Mouse (Mus musculus): ENCODE data around the gene Hnrnpul1. TPM values are rescaled to one million over a fixed set of nuclear protein-coding genes. Genes with fewer than 3 reads are reported as not detected.
A peak's percentile ranks its signal among the peaks of the same experiment; 100 is the strongest.
"Not testable (repeated sequence)": the region's sequence is repeated elsewhere in the genome, so short reads cannot be mapped to it uniquely, and the experiment has no call there.

Hnrnpul1 gene
- total RNA-seq, 4 experiments from 2014 or later = 65.8 to 82.6 (median 71.5) TPM

DNA sequence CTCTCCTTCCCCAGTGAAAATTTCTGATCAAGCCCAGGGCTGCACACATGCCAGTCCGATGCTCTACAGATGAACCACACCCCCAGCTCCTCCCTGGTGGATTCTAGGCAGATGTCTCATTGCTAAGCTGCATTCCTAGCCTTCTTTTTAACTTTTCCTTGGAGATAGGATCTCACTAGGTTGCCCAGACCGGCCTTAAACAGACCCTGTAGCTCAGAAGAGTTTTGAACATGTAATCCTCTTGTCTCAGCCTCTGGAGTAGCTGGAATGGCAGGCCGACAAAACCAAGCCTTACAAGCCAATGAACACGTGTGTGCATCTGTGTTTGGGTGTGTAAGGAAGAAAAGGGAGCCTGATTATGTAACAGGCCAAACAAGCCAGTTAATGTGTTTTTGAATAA, 26.2 kb upstream of the Hnrnpul1 start:
- no peak for DNase-seq (ENCODE audit: low spot score)

DNA sequence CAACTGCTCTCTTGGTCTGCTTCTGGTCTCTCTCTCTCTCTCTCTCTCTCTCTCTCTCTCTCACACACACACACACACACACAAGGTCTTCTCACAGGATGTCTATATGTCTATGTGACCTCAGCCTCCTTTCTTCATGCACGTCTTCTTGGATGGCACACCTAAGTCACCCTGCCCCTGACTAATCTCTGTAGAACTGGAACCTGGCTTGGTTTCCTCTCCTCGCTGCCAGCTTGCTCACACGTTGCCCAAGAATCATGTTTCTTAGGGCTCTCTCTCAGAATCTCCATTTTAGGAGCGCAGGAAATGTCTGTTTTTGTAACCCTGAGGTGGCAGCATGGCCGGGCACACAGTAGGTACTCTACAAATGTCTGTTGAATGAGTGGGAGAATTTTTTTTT, 25.5 kb upstream of the Hnrnpul1 start:
- DNase-seq (ENCODE audit: low spot score) = no peak

DNA sequence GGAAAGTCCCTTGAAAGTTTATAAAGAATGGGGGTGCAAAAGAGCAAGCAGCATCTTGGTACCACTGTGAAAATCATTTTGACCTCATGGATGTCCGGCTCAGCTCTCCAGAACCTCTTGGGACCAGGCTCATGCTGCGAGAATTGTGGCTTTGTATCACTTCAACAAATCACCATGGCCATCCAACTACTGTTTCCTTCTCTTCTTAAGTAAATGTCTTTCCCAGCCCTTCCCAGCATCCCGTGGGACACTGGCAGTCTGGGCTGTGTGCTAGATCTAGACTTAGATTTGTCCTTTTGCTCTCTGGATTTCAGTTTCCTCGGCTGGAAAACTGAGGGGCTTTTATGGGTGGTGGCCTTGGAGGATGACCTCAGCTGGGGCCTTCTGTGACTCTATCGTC, 13.7 kb upstream of the Hnrnpul1 start:
- no peak for DNase-seq (ENCODE audit: low spot score)

DNA sequence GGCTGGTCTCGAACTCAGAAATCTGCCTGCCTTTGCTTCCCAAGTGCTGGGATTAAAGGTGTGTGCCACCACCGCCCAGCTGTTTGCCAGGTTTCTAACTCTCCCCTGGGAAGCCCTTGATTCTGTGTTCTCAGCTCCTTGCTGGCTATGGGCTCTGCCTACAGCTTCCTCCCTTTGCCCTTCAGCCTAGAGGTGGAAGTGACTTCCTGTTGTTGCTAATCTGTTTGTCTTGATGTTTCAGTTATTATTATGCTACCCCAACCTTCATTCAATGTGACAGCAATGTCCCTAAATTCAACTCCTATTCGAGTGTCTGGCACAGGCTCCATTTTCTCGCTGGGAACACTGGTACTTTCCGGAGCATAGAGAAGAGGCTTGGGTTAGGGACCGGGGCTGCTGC, 11.6 kb upstream of the Hnrnpul1 start:
- no peak for DNase-seq (ENCODE audit: low spot score)

DNA sequence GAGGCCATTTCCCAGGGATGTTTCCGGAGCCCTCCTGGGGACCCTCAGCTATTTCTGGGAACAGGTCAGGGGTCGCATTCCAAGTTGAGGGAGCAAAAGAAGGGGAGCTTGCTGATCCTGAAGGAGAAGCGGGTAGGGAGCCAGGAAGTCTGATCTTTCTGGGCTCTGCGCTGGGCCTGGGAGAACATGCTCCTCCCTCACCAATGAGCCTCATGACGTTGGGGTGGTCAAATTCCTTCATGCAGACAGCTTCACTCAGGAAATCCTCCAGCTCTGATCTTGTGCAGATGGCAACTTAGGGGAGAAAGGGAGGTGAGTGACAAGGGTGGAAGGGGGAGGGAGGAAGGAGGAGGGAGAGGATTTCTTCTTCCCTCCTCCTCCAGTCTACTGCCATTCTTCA, 9.7 kb upstream of the Hnrnpul1 start:
- DNase-seq (ENCODE audit: low spot score) = no peak

DNA sequence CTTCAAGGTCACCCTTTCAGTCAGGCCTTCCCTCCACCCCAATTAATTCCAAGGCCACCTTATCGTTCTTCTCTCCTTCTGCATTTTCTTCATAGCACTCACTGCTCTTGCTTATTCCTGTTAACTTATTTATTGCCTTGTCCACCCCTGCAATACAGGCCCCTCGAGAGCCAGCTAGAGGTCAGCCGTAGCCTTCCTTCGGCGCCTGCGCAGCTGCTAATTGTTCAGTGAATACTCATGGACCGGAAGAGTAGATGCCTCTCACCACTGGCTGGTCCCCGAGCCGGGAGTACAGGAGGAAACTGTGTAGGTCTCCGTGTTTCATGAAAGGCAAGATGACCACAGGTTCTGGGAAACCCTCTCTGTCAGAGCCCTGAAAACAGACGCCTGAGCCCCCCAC, 9.1 kb upstream of the Hnrnpul1 start:
- DNase-seq (ENCODE audit: low spot score) = no peak

DNA sequence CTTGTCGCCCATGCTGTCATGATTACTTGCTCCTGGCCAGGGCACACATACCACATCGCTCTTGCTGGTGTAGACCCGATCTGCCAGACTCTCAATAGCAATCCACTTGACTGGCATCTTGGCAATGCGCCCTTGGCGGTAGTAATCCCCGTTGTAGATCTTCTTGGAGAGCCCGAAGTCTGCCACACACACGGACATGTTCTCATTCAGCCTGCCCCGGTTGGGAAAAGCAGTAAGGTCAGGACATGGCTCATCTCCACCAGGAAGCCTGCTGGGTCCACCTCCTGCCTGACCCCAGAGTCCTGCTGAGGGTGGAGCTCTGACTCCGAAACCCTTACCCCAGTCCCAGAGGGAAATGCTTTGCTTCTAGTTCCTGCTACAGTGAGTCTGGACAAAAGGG, 6.8 kb upstream of the Hnrnpul1 start:
- DNase-seq (ENCODE audit: low spot score) = no peak

DNA sequence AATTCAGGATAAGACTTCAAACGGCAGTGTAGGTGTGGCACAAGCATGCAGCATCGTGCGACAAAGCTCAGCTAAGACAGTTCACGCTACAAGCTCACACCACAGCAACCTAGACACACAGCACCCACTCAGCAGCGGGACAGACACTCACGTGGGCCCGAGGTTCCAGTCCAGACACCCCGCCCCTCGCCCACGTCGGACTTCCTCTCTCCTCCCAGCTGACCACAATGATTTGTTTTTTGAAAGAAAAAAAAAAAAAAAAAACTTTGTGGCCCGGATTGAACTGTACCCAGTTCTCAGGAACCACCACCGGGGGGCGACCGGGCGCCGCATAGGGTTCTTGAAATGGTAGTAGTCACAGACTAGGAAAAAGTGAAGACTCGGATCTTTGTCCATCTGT, 1.5 kb upstream of the Hnrnpul1 start:
- peak; percentile 89 for DNase-seq (ENCODE audit: low spot score)

DNA sequence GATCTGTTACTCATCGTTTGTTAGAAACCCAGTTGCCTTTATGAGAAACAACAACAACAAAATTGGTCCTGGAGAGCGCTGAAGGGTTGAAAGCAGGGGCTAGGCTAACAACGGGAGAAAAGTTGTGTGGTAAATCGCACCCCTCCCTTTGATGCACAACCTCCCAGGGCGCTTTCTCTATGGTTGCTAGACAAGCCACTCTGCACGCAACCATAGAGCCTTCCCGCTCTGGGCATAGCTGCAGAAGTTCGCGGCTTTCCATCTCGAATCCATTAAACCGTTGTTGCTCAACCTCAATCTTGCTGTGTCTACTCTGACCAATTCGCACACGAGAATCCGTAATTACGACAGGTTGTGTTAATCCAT, 894 bp upstream of the Hnrnpul1 start:
- no peak for DNase-seq (ENCODE audit: low spot score)

DNA sequence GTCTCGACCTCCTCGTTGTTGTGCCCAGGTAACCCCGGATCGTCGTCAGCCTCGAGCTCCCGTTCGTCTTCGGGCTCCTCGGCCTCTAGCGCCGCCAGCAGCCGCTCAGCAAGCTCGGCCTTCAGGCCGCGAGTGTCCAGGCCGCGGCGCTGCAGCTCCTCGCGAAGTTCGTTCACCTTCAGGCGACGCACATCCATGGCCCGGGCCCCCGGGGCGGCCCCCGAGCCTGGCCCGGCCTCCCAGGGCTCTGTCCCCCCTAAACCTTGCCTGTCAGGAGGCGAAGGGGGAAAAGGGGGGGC, 169 bp downstream of the Hnrnpul1 start:
- DNase-seq (ENCODE audit: low spot score) = no peak

DNA sequence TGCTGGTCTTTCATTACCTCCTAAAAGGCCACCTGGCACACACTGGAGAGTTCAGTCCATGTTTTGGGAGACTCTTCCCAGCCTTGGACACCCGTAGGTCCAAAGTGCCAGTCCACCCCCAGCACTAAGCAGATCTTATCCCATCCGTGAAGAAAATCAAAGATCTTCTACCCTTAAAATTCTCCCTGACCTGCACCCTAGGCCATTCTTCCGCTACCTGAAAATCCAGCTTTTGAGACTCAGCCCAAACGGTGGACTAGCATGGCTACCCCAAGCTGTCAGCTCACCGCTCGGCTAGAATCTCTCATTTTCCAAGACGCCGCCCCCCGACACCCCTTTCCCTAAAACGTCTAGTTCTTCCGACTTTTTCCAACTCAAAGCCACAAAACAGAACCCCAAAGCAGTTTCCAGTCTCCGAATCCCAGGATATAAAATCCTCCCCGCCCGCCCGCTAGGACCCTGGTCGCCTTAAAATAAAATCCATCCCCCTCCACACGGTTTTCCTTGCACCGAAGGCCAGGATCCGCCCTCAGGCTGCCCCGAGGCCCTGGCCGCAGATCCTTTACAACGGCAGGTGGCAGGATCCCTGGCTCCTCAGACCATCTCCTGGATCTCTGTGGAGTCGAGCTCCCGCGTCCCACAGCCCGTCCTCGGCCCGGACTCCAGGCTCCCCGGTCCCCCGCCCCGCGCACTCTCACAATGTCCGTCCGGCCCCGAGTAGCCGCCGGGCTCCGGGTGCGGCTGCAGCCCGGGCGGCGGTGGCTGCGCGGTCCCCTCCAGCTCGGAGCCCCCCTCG, 716 bp downstream of the Hnrnpul1 start:
- no peak for DNase-seq (ENCODE audit: low spot score)

DNA sequence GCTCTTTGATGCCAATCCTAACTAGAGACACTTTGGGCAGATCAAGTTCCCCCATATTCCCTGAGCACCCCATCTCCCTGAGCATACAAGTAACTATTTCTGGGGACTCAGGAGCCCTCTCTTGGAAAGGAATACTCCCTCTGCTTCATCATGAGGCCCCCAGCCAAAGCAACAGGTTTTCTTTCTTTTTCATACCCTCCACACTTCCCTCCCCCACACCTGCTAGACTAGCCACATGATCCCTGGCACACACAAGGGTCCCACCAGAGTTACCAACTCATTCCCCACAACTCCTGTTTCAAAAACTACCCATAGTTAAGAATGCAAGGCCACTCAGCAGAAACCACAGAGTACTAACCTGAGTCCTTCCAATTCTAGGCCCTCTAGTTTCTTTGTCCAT, 1.5 kb downstream of the Hnrnpul1 start:
- no peak for DNase-seq (ENCODE audit: low spot score)

DNA sequence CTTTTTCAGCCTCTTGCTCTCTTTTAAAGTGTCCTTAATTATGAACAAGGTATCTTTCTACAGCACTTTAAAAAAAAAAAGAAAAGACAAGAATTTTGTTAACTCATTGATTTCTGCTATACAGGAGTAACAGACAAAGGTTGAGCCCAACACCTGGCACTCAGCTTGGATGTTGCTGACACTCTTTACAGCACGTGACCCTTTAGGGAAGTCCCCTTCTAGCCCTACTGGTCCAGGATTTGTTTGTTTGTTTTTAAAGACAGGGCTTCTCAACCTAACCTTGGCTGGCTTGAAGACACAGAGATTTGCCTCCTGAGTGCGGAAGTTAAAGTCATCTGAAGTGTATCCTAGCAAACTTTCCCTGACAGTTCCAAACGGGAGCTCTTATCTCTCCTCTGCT, 7.7 kb downstream of the Hnrnpul1 start:
- no peak for DNase-seq (ENCODE audit: low spot score)

DNA sequence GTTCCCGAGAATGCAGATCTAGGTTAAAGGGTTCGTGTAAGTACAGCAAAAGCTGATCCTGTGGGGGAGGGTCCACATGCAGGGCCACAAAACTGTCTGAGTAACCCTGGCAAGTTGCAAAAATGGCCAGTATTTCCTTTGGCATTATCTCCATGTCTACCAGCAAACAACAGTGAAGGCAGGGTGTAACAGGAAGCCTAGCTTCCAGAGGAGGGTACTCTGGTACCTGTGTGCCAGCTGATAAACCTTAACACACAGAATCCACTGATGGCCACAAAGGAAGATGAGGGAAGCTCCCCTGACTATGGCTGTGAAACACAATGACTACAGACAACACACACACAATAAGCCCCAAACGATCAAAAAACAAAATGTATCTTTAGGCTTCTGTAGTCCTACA, 16.3 kb downstream of the Hnrnpul1 start:
- DNase-seq (ENCODE audit: low spot score) = no peak

DNA sequence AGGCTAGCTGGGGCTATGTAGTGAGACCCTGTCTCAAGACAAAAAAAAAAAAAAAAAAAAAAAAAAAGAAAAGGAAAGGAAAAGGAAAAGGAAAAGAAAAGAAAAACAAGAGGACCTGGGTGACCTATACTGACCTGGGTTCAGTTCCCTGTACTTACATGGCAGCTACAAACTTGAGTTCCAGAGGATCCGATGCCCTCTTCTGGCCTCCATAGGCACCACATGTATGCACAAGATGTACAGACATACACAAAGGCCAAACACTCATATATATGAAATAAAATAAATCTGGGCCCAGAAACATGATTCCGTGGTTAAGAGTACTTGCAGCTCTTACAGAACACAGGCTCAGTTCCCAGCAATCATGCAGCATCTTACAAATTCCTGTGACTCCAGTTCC, 17.6 kb downstream of the Hnrnpul1 start:
- DNase-seq (ENCODE audit: low spot score) = no peak

DNA sequence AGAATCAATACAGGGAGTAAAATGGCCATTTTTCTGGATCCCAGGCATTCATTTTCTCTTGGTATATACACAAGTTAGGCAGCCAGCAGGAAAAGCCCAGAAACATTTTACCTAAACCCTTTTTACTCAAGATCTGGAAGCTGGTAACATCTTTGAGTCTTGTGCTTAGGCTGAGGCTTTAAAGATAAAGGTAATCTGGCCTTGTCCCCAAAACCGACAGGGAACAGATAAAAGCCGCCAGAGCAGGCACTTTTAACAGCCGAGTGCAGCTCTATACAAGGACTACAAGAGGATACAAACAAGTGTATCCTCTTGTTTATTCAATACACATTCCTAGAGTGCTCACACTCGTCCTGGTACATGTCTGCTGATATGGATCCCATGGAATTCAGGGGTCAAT, 19.6 kb downstream of the Hnrnpul1 start:
- no peak for DNase-seq (ENCODE audit: low spot score)

DNA sequence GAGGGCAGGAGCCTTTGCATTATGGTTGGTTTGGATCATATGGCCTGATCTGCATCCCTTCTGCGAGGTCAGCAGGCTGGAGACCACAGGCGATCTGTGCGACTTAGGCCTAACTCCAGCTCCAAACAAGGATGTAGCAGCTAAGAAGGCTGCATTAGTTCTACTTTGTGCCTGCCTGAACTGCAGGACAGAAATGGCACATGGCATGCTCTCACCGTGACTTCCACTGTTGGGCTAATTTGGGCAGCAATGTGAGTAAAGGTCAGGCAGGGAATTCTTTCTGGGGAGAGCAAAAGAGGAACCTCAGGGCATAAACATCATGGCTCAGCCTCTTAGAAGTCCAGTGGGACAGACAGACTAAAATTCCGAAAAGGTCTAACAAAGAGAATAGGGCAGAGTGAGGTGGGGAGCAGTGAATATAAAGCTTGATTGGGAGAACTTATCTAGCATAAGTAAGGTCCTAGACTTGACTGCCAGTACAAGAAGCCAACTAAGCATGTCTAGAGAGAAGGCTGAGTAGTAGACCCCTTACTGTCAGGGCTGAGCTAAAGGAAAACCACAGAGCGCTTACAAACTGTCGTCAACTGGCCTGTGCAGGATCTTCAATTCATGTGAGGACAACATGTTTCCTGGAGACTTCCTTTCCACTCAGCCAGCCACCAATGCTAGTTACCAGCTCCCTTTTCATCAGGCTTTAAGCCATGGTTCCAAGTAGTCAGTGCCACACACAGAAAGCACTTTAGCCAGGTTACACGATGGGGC, 23.1 kb downstream of the Hnrnpul1 start:
- DNase-seq (ENCODE audit: low spot score) = peak; percentile 33

DNA sequence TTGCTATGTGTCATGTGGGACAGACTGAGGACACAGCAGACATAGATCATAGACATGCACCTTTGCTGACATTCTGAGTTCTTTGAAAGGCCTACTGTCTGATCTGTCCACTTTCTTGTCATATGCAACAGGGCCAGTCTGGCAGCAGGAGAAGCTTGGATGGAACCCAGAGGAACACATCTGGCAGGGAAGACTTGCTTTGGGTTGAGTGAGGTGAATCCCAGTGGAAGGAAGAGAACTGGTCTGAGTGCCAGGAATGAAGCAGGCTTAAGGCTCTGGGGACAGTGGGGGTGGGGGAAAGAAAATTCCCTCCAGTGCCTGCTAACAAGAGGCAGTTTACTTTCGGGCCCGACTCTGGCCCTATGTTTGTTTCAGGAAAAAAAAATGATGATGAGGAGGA, 24.7 kb downstream of the Hnrnpul1 start:
- DNase-seq (ENCODE audit: low spot score) = peak; percentile 77

DNA sequence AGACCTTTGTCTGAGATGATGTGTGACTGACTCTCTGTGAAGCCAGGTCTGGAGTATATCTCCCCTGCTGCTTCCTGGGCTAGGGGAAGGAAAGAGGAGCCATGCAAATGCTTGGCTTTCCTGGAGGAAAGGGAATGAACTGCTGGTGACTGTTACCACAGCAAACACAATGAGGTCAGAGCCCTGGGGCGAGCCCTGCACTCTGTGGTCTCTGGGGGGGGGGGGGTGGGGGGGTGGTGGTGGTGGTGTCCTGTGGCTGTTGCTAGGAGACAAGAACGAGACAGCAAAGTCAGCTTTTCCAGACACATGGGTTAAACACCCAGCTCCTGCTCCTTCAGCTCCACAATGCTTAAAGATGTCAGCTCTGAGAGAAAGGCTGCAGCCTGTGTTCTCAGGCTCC, 25.2 kb downstream of the Hnrnpul1 start:
- DNase-seq (ENCODE audit: low spot score) = no peak

DNA sequence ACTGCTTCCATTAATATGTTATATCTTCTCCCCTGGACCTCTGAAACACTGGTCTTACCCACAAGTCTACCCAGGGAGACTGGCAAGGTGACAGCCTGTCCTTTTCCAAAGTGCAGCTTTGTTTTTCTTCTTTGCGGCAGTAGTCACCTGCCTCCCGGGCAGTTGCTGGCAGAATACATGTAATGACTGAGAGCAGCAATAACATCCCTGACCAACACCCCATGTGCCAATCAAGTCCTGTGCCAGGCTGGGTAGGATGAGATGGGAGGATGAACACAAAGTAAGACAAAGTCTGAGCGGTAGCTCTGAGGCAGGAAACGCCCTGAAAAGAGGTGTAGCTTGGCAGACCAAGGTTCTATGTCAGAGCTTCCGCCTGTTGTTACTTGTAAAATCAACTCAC, 26.8 kb downstream of the Hnrnpul1 start:
- no peak for DNase-seq (ENCODE audit: low spot score)

DNA sequence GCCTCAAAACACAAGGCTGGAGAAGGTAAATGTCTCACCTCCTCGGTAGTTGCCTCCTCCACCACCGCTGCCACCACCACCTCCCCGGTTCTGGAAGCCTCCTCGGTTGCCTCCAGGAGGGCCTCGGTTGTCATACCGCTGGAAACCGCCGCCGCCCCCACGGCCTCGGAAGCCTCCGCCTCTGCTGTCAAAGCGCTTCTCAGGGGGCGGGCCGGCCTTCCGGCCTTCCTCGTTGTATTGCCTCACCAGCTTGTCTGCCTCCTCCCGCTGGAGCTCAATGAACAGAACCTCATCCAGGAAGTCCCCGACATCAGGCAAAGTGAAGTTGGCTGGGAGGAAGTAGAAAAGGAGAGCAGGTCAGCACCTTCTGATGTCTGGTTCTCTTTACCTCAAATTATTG, 28.7 kb downstream of the Hnrnpul1 start:
- DNase-seq (ENCODE audit: low spot score) = no peak

DNA sequence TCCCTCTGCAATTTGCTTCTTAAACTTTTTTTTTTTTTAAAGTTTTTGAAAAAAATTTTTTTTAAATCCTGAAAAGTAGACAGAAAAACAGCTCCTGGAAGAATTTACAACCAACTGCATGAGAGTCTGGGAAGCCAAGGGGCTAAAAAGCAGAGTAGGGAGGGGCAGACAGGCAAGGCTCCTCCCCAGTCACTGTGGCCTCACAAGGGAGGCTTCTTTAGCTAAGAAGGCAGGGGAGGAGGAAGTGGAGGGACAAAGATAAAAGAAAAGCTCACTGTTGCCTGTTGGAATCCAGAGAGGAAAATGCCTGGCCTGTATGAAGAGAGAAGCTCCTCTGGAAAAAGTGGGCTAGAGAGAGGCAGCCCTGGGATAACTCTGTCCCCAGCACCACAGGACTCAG, 32.8 kb downstream of the Hnrnpul1 start:
- DNase-seq (ENCODE audit: low spot score) = not testable (repeated sequence)

DNA sequence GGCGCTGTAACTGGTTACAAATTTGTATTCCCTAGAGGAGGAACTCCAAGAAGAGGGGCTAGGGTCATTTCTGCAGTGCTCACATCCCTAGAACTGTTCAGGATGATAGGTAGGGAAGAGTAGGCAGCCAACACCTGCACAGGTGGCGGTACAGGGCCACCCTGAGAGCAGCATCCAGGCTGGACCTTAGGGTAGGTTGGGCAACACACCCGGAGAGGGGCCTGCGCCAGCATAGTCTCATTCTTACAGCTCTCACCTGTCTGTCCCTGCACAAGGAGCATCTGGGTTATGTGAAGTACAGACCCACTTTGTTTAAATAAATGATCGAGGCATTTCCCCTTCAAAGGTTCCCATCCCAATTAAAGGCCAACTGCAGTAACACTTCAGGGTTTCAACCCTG, 33.8 kb downstream of the Hnrnpul1 start:
- DNase-seq (ENCODE audit: low spot score) = no peak

Measured in heart, adult 8-10 months (tissue).